Mouse (Mus musculus): ENCODE measurements at regions not wholly inside any gene's neighbourhood (a gene's known extent, or its start where the extent isn't known, plus 50 kb on each side); places are given as distances from the start of the nearest gene placed in this dataset.

DNA sequence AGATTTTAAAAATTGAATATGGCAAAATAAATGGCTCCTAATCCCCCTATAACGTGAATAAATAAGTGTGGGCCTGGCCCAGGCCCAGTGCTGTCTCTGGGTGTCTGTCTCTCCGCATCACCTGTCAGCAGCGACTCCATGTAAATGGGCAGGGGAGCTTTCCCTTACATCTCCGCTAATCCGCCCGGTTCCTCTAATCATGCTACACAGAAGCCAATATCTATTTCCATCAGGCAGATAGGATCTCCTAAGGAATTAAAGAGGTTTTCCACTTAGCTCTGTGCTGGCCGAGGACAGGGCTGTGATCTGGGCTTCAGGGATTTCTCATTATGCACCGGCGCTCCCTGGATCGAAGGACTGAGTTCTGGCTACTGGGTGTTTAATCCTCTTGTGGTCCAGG is 232.4 kb upstream of the Adamts16 start:
- TF ChIP-seq CTCF (IDR thresholded peaks at IDR 0.05) (no peak), POLR2A (IDR thresholded peaks at IDR 0.05; ENCODE audit: insufficient read depth, low read depth, low read length) (no peak)

Data from heart, adult 2 months (tissue).